Mouse (Mus musculus): ENCODE results near the gene Sdr39u1. TPM values are rescaled to one million over a fixed set of nuclear protein-coding genes. Genes with fewer than 3 reads are reported as not detected.

Sdr39u1 gene
- polyA plus RNA-seq, 1 experiment: 147 TPM

DNA sequence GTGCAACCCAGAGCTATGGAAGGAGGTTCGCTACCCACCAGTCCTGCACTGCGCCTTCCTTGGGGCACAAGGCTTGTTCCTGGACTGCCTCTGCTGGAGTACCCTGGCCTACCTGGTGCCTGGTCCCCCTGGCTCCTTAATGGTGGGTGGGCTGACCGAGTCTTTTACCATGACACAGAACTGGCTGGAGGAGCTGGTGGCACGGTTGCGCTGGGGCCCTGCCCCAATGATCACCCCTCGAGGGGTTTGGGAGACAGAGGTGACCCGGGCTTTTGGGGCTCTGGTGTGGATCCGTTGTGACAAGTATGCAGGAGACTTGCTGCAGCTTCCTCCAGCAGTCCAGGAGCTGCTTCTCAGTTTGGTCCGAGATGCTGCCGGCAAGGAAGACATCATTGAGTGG lies 37.1 kb downstream of the Sdr39u1 start:
- H3K27ac ChIP-seq (ENCODE audit: insufficient read depth, low read length): no peak overlapping the region
- no peaks in the 10 kb centered on the region for H3K4me1 ChIP-seq (ENCODE audit: control insufficient read depth, insufficient read depth, low read length)
- TF ChIP-seq CTCF (IDR thresholded peaks at IDR 0.05; ENCODE audit: extremely low read depth, insufficient read depth, low read length): no peak
- no peak for TF ChIP-seq POLR2A (IDR thresholded peaks at IDR 0.05; ENCODE audit: extremely low read depth, insufficient read depth, low read length)
- no peak overlapping the region for H3K4me3 ChIP-seq (ENCODE audit: insufficient read depth, low read length)

DNA sequence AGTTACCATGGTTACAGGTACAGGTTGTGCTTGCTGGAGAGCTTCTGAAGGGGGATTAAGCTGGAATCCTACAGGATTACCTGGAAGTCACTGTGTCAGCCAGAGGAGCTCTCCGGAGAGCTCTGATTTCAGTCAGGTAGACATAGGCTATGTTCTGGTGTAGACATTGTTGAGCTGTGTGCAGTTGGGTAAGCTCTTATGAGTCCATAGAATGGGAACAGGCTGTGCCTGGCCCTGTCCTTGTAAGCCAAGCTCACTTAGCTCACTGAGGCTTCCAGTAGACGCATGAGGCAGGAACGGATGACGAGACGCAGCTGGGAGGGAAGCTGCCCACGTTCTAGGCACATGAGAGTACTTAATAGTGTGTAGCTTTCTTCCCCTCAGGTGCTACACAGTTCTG lies 37.9 kb downstream of the Sdr39u1 start:
- TF ChIP-seq CTCF (IDR thresholded peaks at IDR 0.05; ENCODE audit: extremely low read depth, insufficient read depth, low read length) (no peak), POLR2A (IDR thresholded peaks at IDR 0.05; ENCODE audit: extremely low read depth, insufficient read depth, low read length) (no peak)
- Histone ChIP-seq H3K27ac (ENCODE audit: insufficient read depth, low read length) (no peak overlapping the region), H3K4me3 (ENCODE audit: insufficient read depth, low read length) (no peak overlapping the region), H3K4me1 (ENCODE audit: control insufficient read depth, insufficient read depth, low read length) (no peaks in the 10 kb centered on the region)

DNA sequence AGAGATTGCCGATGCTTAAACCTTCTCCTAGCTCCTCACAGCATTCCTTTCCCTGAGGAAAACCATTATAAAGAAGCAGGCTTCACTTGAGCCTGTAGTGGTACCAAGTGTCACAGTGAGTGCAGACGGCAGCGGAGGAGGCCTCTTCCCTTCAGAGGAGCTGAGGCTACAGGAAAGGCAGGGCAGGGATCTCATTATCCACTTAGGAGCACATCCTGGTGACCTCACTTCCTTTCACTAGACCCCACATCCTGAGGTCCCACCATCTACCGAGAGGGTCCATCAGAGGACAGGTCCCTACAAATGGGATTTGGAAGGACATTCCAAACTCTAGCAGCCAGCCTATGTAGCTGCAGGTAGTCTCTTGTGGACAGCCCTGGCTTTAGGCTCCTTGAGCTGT lies 42.5 kb downstream of the Sdr39u1 start:
- no peaks in the 10 kb centered on the region; the same call in 1 of the 2 replicates for H3K4me1 ChIP-seq (ENCODE audit: control insufficient read depth, insufficient read depth, low read length)
- H3K27ac ChIP-seq (ENCODE audit: insufficient read depth, low read length): no peak overlapping the region
- TF ChIP-seq POLR2A (IDR thresholded peaks at IDR 0.05; ENCODE audit: extremely low read depth, insufficient read depth, low read length) (no peak), CTCF (IDR thresholded peaks at IDR 0.05; ENCODE audit: extremely low read depth, insufficient read depth, low read length) (no peak)
- H3K4me3 ChIP-seq (ENCODE audit: insufficient read depth, low read length): no peak overlapping the region

DNA sequence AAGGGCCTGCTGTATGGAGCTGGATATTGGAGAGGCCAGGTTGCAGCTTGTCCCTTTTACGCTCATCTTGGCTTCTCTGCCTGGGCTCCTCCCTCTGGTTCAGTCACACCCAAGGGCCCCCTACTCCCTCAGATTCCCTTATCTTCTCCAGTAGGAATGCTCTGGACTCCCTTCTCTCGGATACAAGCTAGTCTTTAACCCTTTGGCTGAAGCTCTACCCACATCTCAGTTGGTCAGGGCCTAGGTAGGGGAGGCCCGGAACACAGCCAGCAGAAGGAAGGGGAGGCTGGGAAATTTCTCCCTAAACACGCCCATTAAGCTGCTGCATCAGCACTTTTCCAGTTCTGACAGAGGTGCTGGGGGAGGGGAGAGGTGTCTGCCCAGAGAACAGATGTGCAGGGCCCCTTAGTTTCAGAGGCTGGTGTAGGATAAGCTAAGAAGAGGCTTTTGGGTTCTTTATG lies 45.0 kb downstream of the Sdr39u1 start:
- Histone ChIP-seq H3K4me3 (ENCODE audit: insufficient read depth, low read length) (peak overlapping the region; percentile 51), H3K27ac (ENCODE audit: insufficient read depth, low read length) (0 out of 2 replicates have a peak overlapping the region, but pooled peaks have one; percentile 33), H3K4me1 (ENCODE audit: control insufficient read depth, insufficient read depth, low read length) (no peaks in the 10 kb centered on the region; the same call in 1 of the 2 replicates)
- TF ChIP-seq CTCF (IDR thresholded peaks at IDR 0.05; ENCODE audit: extremely low read depth, insufficient read depth, low read length): no peak
- no peak for TF ChIP-seq POLR2A (IDR thresholded peaks at IDR 0.05; ENCODE audit: extremely low read depth, insufficient read depth, low read length)

DNA sequence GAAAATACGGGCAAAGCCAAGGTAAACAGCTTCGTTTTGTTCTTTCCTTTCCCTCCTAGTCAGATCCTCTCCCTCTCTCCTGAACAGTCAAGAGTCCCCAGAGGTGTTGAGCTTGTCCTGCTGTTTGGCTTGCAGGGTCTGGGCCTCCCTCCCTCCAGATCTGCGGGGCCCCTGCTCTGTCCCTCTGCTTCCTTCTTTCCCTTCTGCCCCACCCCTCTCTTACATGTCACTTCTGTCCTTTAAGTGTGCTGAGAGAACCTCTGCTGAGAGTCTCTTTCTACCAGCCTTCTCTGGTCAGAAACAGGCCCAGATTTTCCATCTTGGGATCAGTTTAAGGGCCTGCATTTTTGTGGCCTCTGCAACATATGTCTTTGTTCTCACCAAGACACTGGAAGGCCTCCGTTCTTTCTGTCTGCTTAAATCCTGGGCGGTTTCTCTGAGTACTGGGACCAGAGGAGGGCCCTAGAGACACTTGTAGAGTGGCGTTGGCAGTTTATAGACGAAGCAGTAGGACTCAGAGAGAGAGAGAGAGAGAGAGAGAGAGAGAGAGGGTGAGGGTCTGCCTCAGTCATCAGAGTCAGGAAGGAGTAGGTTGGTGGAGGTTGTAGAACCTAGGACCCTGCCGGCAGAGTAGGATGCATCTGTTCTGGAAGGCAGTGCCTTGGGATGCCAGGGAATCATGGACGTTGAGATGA lies 45.5 kb downstream of the Sdr39u1 start:
- Histone ChIP-seq H3K4me3 (ENCODE audit: insufficient read depth, low read length) (peak overlapping the region; percentile 51), H3K27ac (ENCODE audit: insufficient read depth, low read length) (0 out of 2 replicates have a peak overlapping the region, but pooled peaks have one; percentile 48), H3K4me1 (ENCODE audit: control insufficient read depth, insufficient read depth, low read length) (no peaks in the 10 kb centered on the region; the same call in 1 of the 2 replicates)
- no peak for TF ChIP-seq POLR2A (IDR thresholded peaks at IDR 0.05; ENCODE audit: extremely low read depth, insufficient read depth, low read length)
- TF ChIP-seq CTCF (IDR thresholded peaks at IDR 0.05; ENCODE audit: extremely low read depth, insufficient read depth, low read length): no peak

DNA sequence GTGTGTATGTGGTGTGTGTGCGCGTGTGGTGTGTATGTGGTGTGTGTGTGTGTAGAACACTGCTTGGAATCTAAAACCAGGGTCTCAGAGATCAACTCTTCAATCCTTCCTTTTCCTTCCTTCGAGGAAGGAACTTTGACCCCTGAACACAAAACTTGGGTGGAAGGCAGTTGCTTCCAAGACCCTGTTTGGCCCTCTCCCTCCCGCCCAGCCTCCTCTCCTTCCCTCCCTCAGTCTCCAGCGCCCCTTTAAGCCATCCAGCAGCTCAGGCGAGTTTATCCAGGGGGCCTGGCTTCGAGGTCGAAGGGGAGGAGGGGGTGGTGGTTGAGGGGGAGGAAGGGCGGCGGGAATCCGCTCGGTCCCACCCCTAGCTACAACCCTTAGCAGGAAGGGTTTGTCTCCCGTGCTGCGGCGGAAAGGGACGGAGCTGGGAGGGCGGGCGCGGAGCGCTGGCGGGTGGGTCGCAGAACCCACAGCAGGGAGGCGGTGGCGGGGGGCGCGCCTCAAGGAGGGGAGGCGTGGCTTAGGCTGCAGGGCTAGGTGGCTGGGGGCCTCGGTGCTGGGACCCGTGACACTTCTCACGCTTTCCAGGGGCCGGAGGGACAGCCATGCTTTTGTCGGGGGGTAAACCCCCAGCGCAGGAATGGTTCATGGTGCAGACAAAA lies 46.3 kb downstream of the Sdr39u1 start, which contains the start of gene Nynrin:
TSS of gene Nynrin (plus strand) at position 390 of the 665 bp plus-strand sequence.
- Histone ChIP-seq H3K4me3 (ENCODE audit: insufficient read depth, low read length) (peak within 1 kb of the TSS; percentile 51), H3K27ac (ENCODE audit: insufficient read depth, low read length) (peak within 1 kb of the TSS; percentile 48; the same call in 1 of the 2 replicates), H3K4me1 (ENCODE audit: control insufficient read depth, insufficient read depth, low read length) (no peaks in the 10 kb centered on the region; the same call in 1 of the 2 replicates)
- no peak for TF ChIP-seq CTCF (IDR thresholded peaks at IDR 0.05; ENCODE audit: extremely low read depth, insufficient read depth, low read length)
- TF ChIP-seq POLR2A (IDR thresholded peaks at IDR 0.05; ENCODE audit: extremely low read depth, insufficient read depth, low read length): no peak

DNA sequence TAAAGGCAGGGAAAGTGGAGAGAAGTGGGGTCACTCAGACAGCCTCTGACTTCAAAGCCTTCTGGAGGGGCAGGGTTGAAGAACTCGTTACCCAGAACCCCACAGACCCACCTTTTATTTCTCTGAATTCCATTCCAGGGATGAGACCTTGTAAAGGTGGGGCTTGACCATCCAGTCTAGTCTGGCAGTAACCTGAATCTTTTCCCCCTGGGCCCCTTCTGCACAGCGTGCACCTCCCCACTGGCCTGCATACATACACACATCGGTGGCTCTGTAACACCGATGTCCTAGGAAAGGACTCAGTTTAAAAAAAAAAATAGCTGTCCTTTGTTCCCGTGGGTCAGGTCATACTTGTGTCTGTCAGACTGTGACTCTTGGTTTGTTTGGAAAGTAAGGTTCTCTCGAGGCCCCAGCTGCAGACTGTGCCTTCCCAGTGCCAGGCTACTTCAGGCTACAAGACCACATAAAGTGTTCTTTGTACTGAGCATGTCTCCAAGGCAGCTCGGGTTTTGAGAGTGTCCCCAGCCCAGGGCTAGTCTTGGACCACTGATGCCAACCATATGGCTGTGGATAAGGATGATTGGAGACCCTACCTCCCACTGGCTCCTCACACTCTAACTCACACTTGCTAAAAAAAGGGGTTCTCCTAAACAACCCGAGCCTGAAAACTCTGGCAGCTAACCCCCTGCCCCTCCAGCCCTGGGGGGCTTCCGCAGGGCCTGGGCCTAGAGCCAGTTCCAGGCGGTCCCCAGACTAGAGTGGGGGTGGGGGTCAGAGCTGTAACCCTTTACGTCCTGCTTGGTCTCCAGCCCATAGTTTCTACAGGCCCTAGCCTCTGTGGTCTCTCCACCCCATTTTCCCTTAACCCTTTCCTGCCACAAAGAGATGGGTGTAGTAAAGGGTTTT lies 47.2 kb downstream of the Sdr39u1 start:
- TF ChIP-seq CTCF (IDR thresholded peaks at IDR 0.05; ENCODE audit: extremely low read depth, insufficient read depth, low read length) (no peak), POLR2A (IDR thresholded peaks at IDR 0.05; ENCODE audit: extremely low read depth, insufficient read depth, low read length) (no peak)
- H3K4me1 ChIP-seq (ENCODE audit: control insufficient read depth, insufficient read depth, low read length): no peaks in the 10 kb centered on the region; the same call in 1 of the 2 replicates
- no peak overlapping the region for H3K27ac ChIP-seq (ENCODE audit: insufficient read depth, low read length)
- peak overlapping the region; percentile 51; the same call in 1 of the 2 replicates for H3K4me3 ChIP-seq (ENCODE audit: insufficient read depth, low read length)

DNA sequence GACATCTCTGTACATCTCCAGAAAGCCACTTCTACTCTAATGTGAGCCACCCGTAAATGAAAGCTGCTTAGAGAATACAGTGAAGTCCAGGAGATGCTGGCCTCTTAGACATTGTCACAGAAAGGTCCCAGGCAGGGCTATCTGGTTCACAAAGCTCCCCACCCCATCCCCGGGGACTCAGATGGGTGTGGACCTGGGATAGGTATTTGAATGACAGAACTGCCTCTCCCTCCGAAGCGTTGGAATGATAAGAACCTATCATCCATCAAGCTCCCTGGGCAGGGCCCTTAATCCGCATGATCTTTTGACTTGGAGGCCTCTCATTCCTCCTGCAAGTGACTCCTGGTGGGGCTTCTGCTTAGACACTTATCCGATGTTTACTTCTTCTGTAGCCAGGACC lies 49.2 kb downstream of the Sdr39u1 start:
- Histone ChIP-seq H3K4me3 (ENCODE audit: insufficient read depth, low read length) (no peak overlapping the region), H3K4me1 (ENCODE audit: control insufficient read depth, insufficient read depth, low read length) (no peaks in the 10 kb centered on the region), H3K27ac (ENCODE audit: insufficient read depth, low read length) (no peak overlapping the region)
- TF ChIP-seq POLR2A (IDR thresholded peaks at IDR 0.05; ENCODE audit: extremely low read depth, insufficient read depth, low read length): no peak
- TF ChIP-seq CTCF (IDR thresholded peaks at IDR 0.05; ENCODE audit: extremely low read depth, insufficient read depth, low read length): no peak

Other genes starting within 250 kb of the Sdr39u1 start
- gene Mdp1, start 239.8 kb downstream of the Sdr39u1 start, polyA plus RNA-seq (2012; rRNA removed): 46.8 and 47.9 TPM in 2 replicates
- gene Gmpr2, start 228.4 kb downstream of the Sdr39u1 start, polyA plus RNA-seq (2012; rRNA removed): 31.4 and 35.1 TPM in 2 replicates
- 346 and 353 TPM in 2 replicates for gene Nedd8, start 228.2 kb downstream of the Sdr39u1 start, polyA plus RNA-seq (2012; rRNA removed)
- gene Tinf2, start 218.5 kb downstream of the Sdr39u1 start, polyA plus RNA-seq (2012; rRNA removed): 16.1 and 18.7 TPM in 2 replicates
- 0.04 and 0.08 TPM in 2 replicates for gene Tgm1, start 186.4 kb downstream of the Sdr39u1 start, polyA plus RNA-seq (2012; rRNA removed)
- 64.7 and 67.9 TPM in 2 replicates for gene Rabggta, start 178.0 kb downstream of the Sdr39u1 start, polyA plus RNA-seq (2012; rRNA removed)
- gene Dhrs1, start 154.6 kb downstream of the Sdr39u1 start, polyA plus RNA-seq (2012; rRNA removed): 117 TPM in 2 replicates
- 9.1 and 9.2 TPM in 2 replicates for gene Nop9, start 154.6 kb downstream of the Sdr39u1 start, polyA plus RNA-seq (2012; rRNA removed)
- gene Cideb, start 141.8 kb downstream of the Sdr39u1 start, polyA plus RNA-seq (2012; rRNA removed): 16.9 and 18.2 TPM in 2 replicates
- 0.15 and 0.17 TPM in 2 replicates for gene Ltb4r2, start 138.9 kb downstream of the Sdr39u1 start, polyA plus RNA-seq (2012; rRNA removed)
- 0.25 and 0.45 TPM in 2 replicates for gene Ltb4r1, start 134.3 kb downstream of the Sdr39u1 start, polyA plus RNA-seq (2012; rRNA removed)
- gene Adcy4, start 116.2 kb downstream of the Sdr39u1 start, polyA plus RNA-seq (2012; rRNA removed): 3.4 and 4.4 TPM in 2 replicates
- 0.66 and 1.0 TPM in 2 replicates for gene Ripk3, start 111.4 kb downstream of the Sdr39u1 start, polyA plus RNA-seq (2012; rRNA removed)
- gene Nfatc4, start 77.1 kb downstream of the Sdr39u1 start, polyA plus RNA-seq (2012; rRNA removed): 1.8 and 2.0 TPM in 2 replicates
- gene Nynrin, start 46.3 kb downstream of the Sdr39u1 start, polyA plus RNA-seq (2012; rRNA removed): 2.6 and 2.8 TPM in 2 replicates
- gene Cbln3, start 15.9 kb downstream of the Sdr39u1 start, polyA plus RNA-seq (2012; rRNA removed): 0.42 and 0.68 TPM in 2 replicates
- 11.4 TPM in 2 replicates for gene Khnyn, start 15.3 kb downstream of the Sdr39u1 start, polyA plus RNA-seq (2012; rRNA removed)
- gene Cma1, start 44.4 kb upstream of the Sdr39u1 start, polyA plus RNA-seq (2012; rRNA removed): 0.13 and 0.25 TPM in 2 replicates
- not detected in 2 replicates for gene Cma2, start 50.7 kb upstream of the Sdr39u1 start, polyA plus RNA-seq (2012; rRNA removed)
- not detected in 2 replicates for gene Mcpt1, start 117.7 kb upstream of the Sdr39u1 start, polyA plus RNA-seq (2012; rRNA removed)
- gene Mcpt9, start 130.2 kb upstream of the Sdr39u1 start, polyA plus RNA-seq (2012; rRNA removed): not detected in 2 replicates
- gene Mcpt2, start 141.7 kb upstream of the Sdr39u1 start, polyA plus RNA-seq (2012; rRNA removed): not detected in 2 replicates
- 0.47 TPM in 1 of 2 replicates, not detected in the other for gene Mcpt4, start 162.0 kb upstream of the Sdr39u1 start, polyA plus RNA-seq (2012; rRNA removed)
- not detected in 2 replicates for gene Mcpt8, start 185.0 kb upstream of the Sdr39u1 start, polyA plus RNA-seq (2012; rRNA removed)
- not detected in 2 replicates for gene Ctsg, start 202.3 kb upstream of the Sdr39u1 start, polyA plus RNA-seq (2012; rRNA removed)
- not detected in 2 replicates for gene Gzme, start 220.3 kb upstream of the Sdr39u1 start, polyA plus RNA-seq (2012; rRNA removed)
- not detected in 2 replicates for gene Gzmd, start 232.3 kb upstream of the Sdr39u1 start, polyA plus RNA-seq (2012; rRNA removed)